Mouse (Mus musculus): ENCODE results near the gene Cnr2.
A peak's percentile ranks its signal among the peaks of the same experiment; 100 is the strongest.

Gene Cnr2

GRCm38 (mm10) chr4:135895071-135895571, at the start of gene Cnr2:
TSS of gene Cnr2 (plus strand) at chr4:135895394.
- DNase-seq (ENCODE audit: low spot score), result no peak

DNA sequence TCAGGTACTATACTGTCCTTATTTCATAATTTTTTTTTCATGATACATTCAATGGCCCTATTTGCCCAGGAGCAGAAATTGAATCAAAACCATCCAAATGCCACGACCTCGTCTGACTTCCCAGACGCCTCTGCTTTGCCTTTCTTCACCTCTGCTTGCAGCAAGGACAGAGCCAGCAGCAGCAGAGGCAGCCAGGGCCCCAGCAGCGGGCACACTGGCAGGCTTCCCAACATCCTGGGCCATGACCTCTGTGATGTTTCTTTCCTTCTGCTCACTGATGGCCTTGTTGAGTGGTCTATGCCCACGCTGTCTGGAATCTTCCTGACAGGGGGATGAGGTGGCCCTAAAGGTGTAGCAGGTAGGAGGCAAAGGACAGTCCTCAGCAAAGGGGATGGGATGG, 47.6 kb upstream of the Cnr2 start:
- DNase-seq (ENCODE audit: low spot score), result no peak

DNA sequence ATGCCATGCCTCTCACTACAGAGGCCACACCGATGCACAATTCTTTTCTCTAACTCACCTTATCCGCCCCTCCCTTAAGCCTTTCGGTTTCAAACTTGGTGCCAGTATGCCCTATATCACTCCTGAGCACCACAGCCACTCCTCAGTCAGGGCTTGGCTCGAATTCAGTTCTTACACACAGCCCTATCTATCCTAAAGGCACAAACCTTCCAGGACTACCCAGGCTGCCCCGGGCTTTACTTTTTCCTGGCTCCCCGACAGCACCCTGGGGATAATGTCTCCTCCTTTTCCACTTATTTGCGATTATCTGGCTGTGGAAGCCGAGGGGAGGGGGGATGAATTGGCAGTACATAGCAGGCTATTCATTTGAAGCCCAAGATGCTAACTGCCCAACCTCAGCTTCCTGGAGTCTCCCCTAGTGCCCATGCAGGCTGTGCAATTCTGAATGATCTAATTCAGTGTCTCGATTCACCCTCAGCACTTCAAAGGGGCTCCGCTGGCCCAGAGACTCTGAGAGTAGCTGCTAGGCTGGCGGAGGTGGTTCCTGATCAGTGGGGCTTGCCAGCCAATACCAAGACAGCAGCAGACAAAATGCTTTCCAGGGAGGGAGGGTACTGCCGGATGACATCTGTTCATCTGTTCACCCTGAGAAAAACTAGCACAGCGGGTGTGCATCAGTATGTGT, 44.6 kb upstream of the Cnr2 start:
- DNase-seq (ENCODE audit: low spot score), result no peak

DNA sequence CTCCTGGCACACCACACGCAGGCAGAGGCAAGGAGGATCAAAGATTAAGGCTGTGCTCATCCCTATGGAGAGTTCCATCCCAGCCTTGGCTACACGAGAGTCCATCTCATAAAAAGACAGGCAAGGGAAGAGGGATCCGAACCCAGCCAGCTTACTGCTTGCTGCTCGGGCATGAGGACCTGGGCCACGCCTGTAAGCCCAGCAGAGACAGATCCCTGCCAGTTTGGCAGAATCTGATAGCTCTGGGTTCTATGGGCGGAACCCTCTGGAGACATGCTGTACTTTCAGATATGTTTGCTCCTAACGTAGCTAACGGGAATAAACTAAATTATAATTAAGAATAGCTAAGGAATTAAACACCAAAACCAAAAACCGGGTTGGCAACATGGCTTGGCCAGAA, 43.3 kb upstream of the Cnr2 start:
- DNase-seq (ENCODE audit: low spot score), result peak; percentile 79

DNA sequence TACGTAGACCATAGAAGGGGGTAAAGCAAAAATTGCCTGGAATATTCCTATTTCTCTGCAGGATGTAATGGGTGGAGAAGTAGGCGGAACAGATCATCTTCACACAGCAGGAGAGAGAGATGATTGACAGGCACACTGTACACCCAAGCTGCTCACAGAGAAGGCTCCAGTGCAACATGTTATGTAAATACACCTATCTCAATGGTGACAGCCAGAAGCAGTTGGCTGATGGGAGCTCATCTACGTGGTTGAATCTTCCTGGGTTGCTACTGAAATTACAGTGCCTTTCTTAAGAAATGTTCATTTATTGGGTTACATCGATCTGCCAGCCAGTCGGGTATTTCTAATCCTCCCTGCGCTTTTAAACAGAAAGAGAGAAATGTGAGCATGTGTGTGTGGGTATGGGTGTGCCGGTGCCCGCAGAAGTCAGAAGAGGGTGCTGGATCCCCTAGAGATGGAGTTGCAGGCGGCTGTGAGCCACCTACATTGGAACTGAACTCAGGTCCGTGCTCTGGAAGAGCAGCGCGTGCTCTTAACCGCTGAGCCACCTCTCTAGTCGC, 41.1 kb upstream of the Cnr2 start:
- no peak for DNase-seq (ENCODE audit: low spot score)

- DNase-seq (ENCODE audit: low spot score), result no peak
These were observed 40.6 kb upstream of the Cnr2 start for GRCm38 (mm10) chr4:135854630-135855029.

GRCm38 (mm10) chr4:135855080-135855479, 40.1 kb upstream of the Cnr2 start:
- DNase-seq (ENCODE audit: low spot score), result no peak

- peak; percentile 97 for DNase-seq (ENCODE audit: low spot score)
These were observed 39.5 kb upstream of the Cnr2 start, which contains the start of gene Srsf10 for GRCm38 (mm10) chr4:135855536-135856222. TSS of gene Srsf10 (plus strand) at chr4:135855747.

GRCm38 (mm10) chr4:135856223-135857091, 38.7 kb upstream of the Cnr2 start:
- peak; percentile 66 for DNase-seq (ENCODE audit: low spot score)

- DNase-seq (ENCODE audit: low spot score), result no peak
These were observed 37.5 kb upstream of the Cnr2 start for GRCm38 (mm10) chr4:135857597-135858186.

- no peak for DNase-seq (ENCODE audit: low spot score)
These were observed 26.2 kb upstream of the Cnr2 start for GRCm38 (mm10) chr4:135868996-135869395.

DNA sequence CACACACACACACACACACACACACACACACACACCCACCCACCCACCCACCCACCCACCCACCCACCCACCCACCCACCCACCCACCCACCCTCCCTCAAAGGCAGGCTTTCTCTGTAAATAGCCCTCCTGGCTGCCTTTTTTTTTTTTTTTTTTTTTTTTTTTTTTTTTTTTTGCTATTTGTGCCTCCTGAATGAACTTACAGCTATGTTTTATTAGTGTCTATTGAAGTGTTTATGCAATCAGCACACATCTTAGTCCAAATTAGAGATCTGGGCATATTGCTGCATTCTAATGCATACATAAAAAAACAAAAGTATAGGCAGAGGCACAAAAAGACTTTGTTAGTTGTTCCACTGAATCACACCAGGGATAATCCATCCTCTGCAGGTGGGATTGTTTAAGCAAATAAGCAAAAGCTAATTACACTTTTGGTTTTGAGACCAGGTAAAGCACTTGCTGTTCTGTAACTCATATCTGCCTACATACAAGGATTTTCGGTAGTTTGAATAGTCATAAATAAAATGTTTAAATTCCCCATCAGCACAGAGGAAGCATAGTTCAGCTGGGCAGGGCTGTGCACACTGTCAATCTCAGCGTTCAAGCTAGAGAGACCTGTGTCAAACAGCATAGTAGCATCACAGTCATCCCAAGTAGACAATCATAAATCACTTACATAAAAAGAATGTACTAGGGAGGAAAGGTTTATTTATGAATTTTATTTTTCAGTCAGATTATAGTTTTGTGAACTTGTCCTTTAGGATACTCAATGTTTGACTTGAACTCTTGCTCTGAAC, 24.8 kb upstream of the Cnr2 start:
- no peak for DNase-seq (ENCODE audit: low spot score)

GRCm38 (mm10) chr4:135872015-135872414, 23.2 kb upstream of the Cnr2 start:
- DNase-seq (ENCODE audit: low spot score), result no peak

DNA sequence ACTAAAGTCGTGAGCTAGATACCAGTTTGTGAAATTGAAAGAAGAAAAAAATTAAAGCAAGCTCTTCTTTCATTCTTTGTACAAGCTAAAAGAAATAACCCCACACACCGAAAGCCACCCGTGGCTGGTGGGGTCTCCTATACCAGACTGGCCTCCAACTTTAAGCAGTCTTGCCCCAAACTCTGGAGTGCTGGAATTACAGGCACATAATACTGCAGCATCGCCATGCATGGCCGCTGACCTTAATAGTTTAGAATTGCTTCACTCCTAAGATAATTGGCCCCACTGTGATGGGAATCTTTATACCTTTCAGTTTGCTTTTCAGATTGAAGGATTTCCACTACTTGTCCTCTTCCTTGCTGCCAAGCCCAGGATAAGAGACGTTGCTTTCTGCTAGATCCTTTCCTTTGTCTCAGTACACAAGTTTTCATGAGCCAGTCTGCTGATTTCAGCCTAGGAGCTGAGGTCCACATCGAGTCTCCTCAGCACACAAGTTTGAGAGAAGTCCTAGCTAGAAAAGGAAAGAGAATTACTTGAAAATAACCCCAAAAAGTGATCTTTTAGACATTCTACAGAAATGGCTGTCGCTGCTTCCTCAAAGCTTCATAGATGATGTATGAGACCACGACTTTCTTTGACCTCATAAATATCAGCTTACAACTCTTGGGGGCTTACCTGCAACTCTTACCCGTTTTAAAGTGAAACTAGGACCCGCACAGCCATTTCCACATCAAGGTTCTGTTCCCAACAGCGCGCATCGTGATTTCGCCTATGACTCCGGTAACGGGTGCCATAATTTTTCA, 22.4 kb upstream of the Cnr2 start:
- no peak for DNase-seq (ENCODE audit: low spot score)

- peak; percentile 89 for DNase-seq (ENCODE audit: low spot score)
These were observed 21.5 kb upstream of the Cnr2 start, which contains the start of gene Pnrc2 for GRCm38 (mm10) chr4:135873526-135874202. TSS of gene Pnrc2 (minus strand) at chr4:135873850.

- DNase-seq (ENCODE audit: low spot score), result no peak
These were observed 20.3 kb upstream of the Cnr2 start for GRCm38 (mm10) chr4:135874564-135875535.

DNA sequence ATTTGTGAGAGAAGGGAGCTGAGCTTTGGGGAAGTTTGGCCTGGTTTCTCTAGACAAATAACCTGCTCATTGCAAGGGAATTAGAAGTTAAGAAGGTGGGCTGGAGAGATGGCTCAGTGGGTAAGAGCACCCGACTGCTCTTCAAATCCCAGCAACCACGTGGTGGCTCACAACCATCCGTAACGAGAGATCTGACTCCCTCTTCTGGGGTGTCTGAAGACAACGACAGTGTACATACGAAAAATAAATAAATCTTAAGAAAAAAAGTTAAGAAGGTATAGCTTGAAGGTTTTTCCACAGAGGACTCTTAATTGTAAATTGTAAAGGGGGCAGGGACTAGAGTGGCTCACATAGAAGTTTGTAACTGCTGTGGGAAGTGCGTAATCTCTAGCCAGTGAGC, 19.6 kb upstream of the Cnr2 start:
- DNase-seq (ENCODE audit: low spot score), result no peak

DNA sequence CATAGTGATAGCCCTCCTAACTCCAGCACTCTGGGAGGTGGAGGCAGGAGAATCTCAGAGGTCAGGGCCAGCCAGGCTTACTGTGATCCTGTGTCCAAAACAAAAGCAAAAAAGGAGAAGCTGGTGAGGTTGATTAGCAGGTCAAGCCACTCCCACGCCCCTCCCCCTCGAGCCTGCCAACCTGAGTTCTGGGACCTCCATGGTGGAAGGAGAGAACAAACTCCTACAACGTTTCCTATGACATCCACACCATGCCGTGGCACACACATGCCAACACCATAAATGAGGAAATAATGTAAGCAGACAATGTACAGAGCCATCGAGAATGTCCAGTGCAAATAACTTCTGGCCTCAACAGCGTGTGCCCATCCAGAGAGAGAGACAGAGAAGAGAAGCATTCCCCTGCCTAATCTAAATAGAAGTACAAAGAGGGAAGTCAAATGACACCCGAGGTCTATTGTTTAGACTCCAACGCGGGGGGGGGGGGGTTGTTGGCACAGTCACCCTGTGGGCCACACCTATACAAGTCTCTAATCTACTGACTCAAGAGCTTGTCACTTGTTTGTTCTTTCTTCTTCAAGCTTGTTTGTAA, 19.1 kb upstream of the Cnr2 start:
- peak; percentile 59 for DNase-seq (ENCODE audit: low spot score)
